Mouse (Mus musculus) myocyte (in vitro differentiated cells): ENCODE data around the gene Urb1. TPM values are rescaled to one million over a fixed set of nuclear protein-coding genes. Genes with fewer than 3 reads are reported as not detected.

Experiments used
- H3K27me3 ChIP-seq: one replicate; pipeline ENCODE4 v1.6.1; 2011; ENCODE audit not compliant: control insufficient read depth, insufficient read depth, insufficient read length
- H3K36me3 ChIP-seq: one replicate; pipeline ENCODE4 v1.6.1; 2011; ENCODE audit not compliant: control insufficient read depth, insufficient read depth
- H3K4me2 ChIP-seq: one replicate; pipeline ENCODE4 v1.6.1; 2011; ENCODE audit warnings: low read depth, control low read depth
- H3K4me3 ChIP-seq: one replicate; pipeline ENCODE4 v1.5.1; 2011; ENCODE audit warnings: mild to moderate bottlenecking, control low read depth, moderate library complexity
- H3K79me2 ChIP-seq: one replicate; pipeline ENCODE4 v1.6.1; 2011; ENCODE audit not compliant: control insufficient read depth, insufficient read depth
- H3ac ChIP-seq: one replicate; pipeline ENCODE4 v1.6.1; 2011; ENCODE audit not compliant: control insufficient read depth, insufficient read length
- CEBPB ChIP-seq: IDR thresholded peaks from 2 replicates; pipeline ENCODE4 v1.6.1; 2011; ENCODE audit warnings: mild to moderate bottlenecking, moderate library complexity; ENCODE audit not compliant: poor library complexity, insufficient read depth, severe bottlenecking
- E2F4 ChIP-seq: IDR thresholded peaks from one replicate; pipeline ENCODE4 v1.6.1; 2011; ENCODE audit warnings: mild to moderate bottlenecking, control low read depth, moderate library complexity; ENCODE audit not compliant: insufficient read depth
- MAX ChIP-seq: IDR thresholded peaks from one replicate; pipeline ENCODE4 v1.6.1; 2011; ENCODE audit warnings: low read depth, mild to moderate bottlenecking, control low read depth
- MYOD1 ChIP-seq, 3 experiments: IDR thresholded peaks; one replicate each; pipeline ENCODE4 v1.6.1; 2011; ENCODE audit warnings: control low read depth in 2 of 3, low read depth in 2 of 3, mild to moderate bottlenecking in 2 of 3, moderate library complexity in 1 of 3; ENCODE audit not compliant: insufficient read length in 2 of 3, control insufficient read depth in 1 of 3
- MYOG ChIP-seq, 3 experiments: IDR thresholded peaks; one replicate each; pipeline ENCODE4 v1.6.1; 2011; ENCODE audit warnings: control low read depth in 2 of 3, low read depth in 2 of 3, mild to moderate bottlenecking in 2 of 3; ENCODE audit not compliant: insufficient read length in 2 of 3, control insufficient read depth in 1 of 3, insufficient read depth in 1 of 3
- POLR2A ChIP-seq: IDR thresholded peaks from one replicate; pipeline ENCODE4 v1.6.1; 2011; ENCODE audit warnings: low read depth, mild to moderate bottlenecking, control low read depth, moderate library complexity; ENCODE audit not compliant: insufficient read length
- POLR2AphosphoS2 ChIP-seq: IDR thresholded peaks from one replicate; pipeline ENCODE4 v1.6.1; 2011; ENCODE audit warnings: low read depth, control low read depth; ENCODE audit not compliant: insufficient read length
- REST ChIP-seq: IDR thresholded peaks from one replicate; pipeline ENCODE4 v1.6.1; 2011; ENCODE audit warnings: mild to moderate bottlenecking, control low read depth, moderate library complexity; ENCODE audit not compliant: insufficient read depth, insufficient read length
- SRF ChIP-seq: IDR thresholded peaks from one replicate; pipeline ENCODE4 v1.6.1; 2011; ENCODE audit warnings: low read depth; ENCODE audit not compliant: control insufficient read depth, insufficient read length
- TCF12 ChIP-seq: IDR thresholded peaks from one replicate; pipeline ENCODE4 v1.6.1; 2011; ENCODE audit warnings: mild to moderate bottlenecking, control low read depth; ENCODE audit not compliant: poor library complexity, insufficient read depth, severe bottlenecking
- TCF3 ChIP-seq: IDR thresholded peaks from one replicate; pipeline ENCODE4 v1.6.1; 2011; ENCODE audit warnings: low read depth, control low read depth; ENCODE audit not compliant: insufficient read length
- USF1 ChIP-seq: IDR thresholded peaks from one replicate; pipeline ENCODE4 v1.6.1; 2011; ENCODE audit warnings: low read depth, mild to moderate bottlenecking, control low read depth, moderate library complexity
- polyA plus RNA-seq: library from polyadenylated mRNA; unstranded; fragments of >200 nt; fragmentation: generic; extraction: Trizol; gene quantifications from one replicate; pipeline ENCODE4 v1.2.1, GENCODE M21; 2012; ENCODE audit warnings: missing spikeins

The Urb1 gene
- polyA plus RNA-seq, result 4.5 TPM

DNA sequence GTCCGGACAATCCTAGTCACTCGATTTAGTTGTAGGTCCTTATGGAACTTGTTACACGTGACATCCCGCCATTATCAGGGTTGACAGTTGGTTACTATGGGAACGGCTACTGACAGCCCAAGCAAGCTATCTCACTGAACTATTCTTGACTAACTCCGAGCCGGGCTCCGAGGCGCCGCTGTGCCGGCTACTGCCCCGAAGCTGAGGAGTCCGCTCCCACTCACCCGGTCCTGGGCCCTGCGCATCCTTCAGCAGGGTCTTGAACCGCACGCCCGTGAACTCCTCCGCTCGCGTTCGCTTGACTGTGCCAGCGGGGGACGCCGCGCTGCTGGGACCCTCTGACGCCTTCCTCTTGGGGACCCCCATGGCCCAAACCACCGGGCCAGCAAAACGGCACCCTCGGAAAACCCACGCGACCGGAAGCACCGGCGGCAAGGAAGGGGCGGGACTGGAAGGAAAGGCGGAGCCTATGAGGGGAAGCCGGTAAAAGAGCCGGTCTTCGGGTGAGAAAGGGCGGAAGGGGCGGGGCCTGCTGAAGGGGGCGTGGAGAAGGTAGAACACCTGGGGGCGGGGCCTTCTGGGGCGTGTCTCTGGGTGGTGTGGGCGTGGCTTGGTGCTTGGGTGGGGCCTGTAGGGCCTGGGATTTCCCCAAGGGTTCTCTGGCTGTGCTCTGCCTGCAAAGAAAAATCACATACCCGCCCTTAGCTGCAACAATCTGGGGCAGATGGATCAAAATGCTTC, at the start of gene Urb1:
Gene Urb1, minus strand, starts transcription at position 439 of the 741 bp plus-strand sequence.
- Histone ChIP-seq H3K79me2 (peaks cover 3% of the 10 kb centered on the region), H3K4me2 (peak within 1 kb of the TSS; percentile 89), H3ac (peak within 1 kb of the TSS; percentile 11), H3K27me3 (no peaks in the 10 kb centered on the region), H3K36me3 (no peaks in the 10 kb centered on the region), H3K4me3 (peak within 1 kb of the TSS; percentile 68)
- TF ChIP-seq SRF, result no peak
- no peak for TF ChIP-seq TCF3
- peak in 1 of 3 experiments; percentile 2 for TF ChIP-seq MYOD1 (IDR thresholded peaks at IDR 0.05; ENCODE audit: control insufficient read depth in 1 of 3, insufficient read length in 2 of 3, low read depth in 2 of 3)
- peak; percentile 0 for TF ChIP-seq USF1
- no peak for TF ChIP-seq TCF12
- TF ChIP-seq POLR2A, result peak; percentile 67
- TF ChIP-seq E2F4, result no peak
- peak; percentile 25 for TF ChIP-seq POLR2AphosphoS2
- TF ChIP-seq MYOG (IDR thresholded peaks at IDR 0.05; ENCODE audit: control insufficient read depth in 1 of 3, insufficient read depth in 1 of 3, insufficient read length in 2 of 3, low read depth in 2 of 3), result no peak
- TF ChIP-seq CEBPB, result no peak
- TF ChIP-seq REST, result no peak
- no peak for TF ChIP-seq MAX

DNA sequence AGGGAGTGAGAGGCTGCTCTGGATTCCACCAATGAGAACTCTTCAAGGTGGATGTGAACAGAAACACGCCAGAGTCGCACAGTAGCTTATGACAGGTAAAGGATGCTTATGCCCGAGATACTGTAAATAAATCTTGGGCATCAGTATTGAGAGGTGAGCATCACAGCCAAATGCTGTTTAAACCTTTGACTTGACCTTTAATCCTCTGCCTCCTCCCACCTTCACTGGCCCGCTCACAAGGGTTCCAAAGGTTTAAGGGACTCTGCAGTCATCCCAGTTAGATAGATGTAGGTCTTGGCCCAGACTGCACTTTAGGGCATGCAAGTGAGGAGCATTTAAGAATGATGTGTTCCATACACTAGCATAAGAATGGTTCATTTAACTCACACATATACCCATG, 48.0 kb upstream of the Urb1 start:
- H3K27me3 ChIP-seq, result no peaks in the 10 kb centered on the region
- no peak overlapping the region for H3K4me2 ChIP-seq
- H3ac ChIP-seq, result no peak overlapping the region
- H3K79me2 ChIP-seq, result no peaks in the 10 kb centered on the region
- H3K4me3 ChIP-seq, result no peak overlapping the region
- no peaks in the 10 kb centered on the region for H3K36me3 ChIP-seq
- TF ChIP-seq REST (no peak), CEBPB (no peak), TCF3 (no peak), TCF12 (no peak), SRF (no peak), MYOD1 (IDR thresholded peaks at IDR 0.05; ENCODE audit: control insufficient read depth in 1 of 3, insufficient read length in 2 of 3, low read depth in 2 of 3) (no peak), USF1 (no peak), MYOG (IDR thresholded peaks at IDR 0.05; ENCODE audit: control insufficient read depth in 1 of 3, insufficient read depth in 1 of 3, insufficient read length in 2 of 3, low read depth in 2 of 3) (no peak), E2F4 (no peak), MAX (no peak), POLR2AphosphoS2 (no peak), POLR2A (no peak)

DNA sequence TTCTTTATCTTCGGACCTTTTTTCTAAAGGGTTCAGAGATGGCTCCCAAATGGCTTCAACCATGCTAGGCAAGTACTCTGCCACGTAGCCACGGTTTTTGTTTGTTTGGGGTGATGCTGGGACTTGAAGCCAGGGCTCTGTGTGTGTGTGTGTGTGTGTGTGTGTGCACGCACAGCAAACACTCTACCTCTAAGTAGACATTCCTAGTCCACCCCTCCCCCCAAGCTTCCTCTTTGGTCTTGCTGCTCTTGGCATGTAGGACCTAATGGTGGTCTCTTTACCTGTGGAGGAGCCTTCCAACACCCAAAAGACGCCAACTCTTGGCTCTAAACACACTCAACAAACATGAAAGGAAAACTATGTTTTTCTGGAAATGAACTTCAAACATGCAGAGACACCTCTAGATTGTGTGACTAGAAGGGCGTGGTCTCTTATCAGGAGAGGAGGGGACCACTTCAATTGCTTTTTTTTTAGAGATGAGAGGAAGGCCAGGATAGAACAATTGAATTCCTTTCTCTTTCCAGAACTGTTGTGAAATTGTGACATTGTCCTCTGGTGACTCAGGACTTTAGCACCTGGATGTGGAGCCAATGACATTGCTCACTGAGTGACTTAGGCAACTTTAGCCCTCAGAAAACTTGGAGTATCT, 46.5 kb upstream of the Urb1 start:
- no peak overlapping the region for H3K4me3 ChIP-seq
- H3K79me2 ChIP-seq, result no peaks in the 10 kb centered on the region
- no peaks in the 10 kb centered on the region for H3K36me3 ChIP-seq
- H3K27me3 ChIP-seq, result no peaks in the 10 kb centered on the region
- no peak for TF ChIP-seq POLR2A
- TF ChIP-seq MAX, result no peak
- TF ChIP-seq USF1, result no peak
- TF ChIP-seq SRF, result no peak
- TF ChIP-seq E2F4, result no peak
- TF ChIP-seq TCF12, result no peak
- no peak for TF ChIP-seq MYOG (IDR thresholded peaks at IDR 0.05; ENCODE audit: control insufficient read depth in 1 of 3, insufficient read depth in 1 of 3, insufficient read length in 2 of 3, low read depth in 2 of 3)
- no peak for TF ChIP-seq TCF3
- TF ChIP-seq REST, result no peak
- no peak for TF ChIP-seq CEBPB
- TF ChIP-seq MYOD1 (IDR thresholded peaks at IDR 0.05; ENCODE audit: control insufficient read depth in 1 of 3, insufficient read length in 2 of 3, low read depth in 2 of 3), result no peak
- TF ChIP-seq POLR2AphosphoS2, result no peak
- H3ac ChIP-seq, result no peak overlapping the region
- H3K4me2 ChIP-seq, result no peak overlapping the region

DNA sequence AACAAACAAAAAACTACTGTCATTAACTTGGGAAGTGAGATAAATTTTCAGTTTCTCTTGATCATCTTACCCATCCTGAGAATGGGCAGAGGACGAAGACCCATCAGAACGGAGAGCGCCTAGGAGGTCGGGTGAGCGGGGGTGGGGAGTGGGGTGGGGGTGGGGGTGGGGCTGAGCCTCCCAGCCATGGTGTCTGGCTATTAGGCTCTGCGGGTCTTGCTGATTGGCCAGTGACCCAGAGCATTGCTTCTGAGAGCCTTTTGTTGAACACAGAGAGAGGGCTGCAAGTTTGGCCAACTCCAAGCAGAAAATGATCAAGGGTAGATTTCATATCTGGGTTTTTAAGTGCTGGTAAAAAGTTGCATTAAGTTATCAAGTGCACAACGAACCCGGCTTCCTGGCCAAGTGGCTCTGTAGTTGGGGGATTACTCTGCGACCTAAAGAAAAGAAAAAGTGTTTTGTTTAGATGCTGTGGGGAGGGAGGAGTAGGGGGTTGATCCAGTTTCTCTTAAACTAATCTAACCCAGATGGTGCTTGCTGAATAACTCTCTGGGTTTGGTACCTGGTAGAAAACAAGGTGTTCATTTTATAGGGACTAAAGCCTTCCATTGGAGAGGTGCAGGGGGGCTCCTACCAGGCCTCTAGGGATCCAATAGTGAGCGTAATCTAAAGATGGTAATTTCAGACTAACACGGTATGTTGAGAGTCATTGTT, 41.6 kb upstream of the Urb1 start:
- TF ChIP-seq MYOD1 (IDR thresholded peaks at IDR 0.05; ENCODE audit: control insufficient read depth in 1 of 3, insufficient read length in 2 of 3, low read depth in 2 of 3), result no peak
- TF ChIP-seq CEBPB, result no peak
- no peak for TF ChIP-seq MYOG (IDR thresholded peaks at IDR 0.05; ENCODE audit: control insufficient read depth in 1 of 3, insufficient read depth in 1 of 3, insufficient read length in 2 of 3, low read depth in 2 of 3)
- TF ChIP-seq TCF12, result no peak
- no peak for TF ChIP-seq MAX
- TF ChIP-seq POLR2AphosphoS2, result no peak
- no peak for TF ChIP-seq E2F4
- TF ChIP-seq TCF3, result no peak
- no peak for TF ChIP-seq POLR2A
- no peak for TF ChIP-seq SRF
- TF ChIP-seq USF1, result no peak
- H3K79me2 ChIP-seq, result no peaks in the 10 kb centered on the region

More for the DNA sequence above, 41.6 kb upstream of the Urb1 start:
- Histone ChIP-seq H3K4me2 (no peak overlapping the region), H3K4me3 (no peak overlapping the region), H3K36me3 (no peaks in the 10 kb centered on the region), H3K27me3 (no peaks in the 10 kb centered on the region), H3ac (no peak overlapping the region)
